27 mouse cellular contexts compared by ENCODE assay signal in the genomic region with DNA sequence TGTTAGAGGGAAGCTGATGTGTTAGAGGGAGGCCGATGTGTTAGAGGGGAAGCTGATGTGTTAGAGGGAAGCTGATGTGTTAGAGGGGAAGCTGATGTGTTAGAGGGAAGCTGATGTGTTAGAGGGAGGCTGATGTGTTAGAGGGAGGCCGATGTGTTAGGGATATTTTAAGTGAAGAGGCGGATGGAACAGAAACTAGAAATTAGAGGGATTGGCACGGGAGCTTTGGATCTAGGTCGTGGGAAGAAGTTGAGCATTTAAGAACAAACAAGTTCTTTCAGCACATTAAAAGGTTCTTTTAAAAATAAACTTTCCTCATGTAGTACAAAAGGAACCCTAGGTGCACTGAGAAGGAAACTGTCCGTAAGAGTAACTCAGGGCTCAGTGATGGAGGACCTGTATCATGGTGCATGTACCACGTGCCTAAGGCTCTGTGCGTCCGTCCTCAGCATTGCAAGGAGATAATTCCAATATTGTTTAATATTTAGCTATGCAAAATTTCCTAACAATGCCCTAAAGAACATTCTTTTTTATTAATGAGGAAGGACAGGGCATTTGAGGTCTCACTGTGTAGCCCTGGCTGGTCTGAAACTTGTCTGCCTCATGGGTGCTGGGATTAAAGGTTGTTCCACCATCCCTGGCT. TPM values are rescaled to one million over a fixed set of nuclear protein-coding genes. Genes with fewer than 3 reads are reported as not detected.
"Had no signal": no experiment of that assay in that cellular context is flagged by ENCODE, and none has a peak within 500 bp of the region (broad histone marks: within the 10 kb centered on the region; RNA-seq: fewer than 3 reads in every experiment).

No protein-coding gene starts in this region.

- H3K9ac ChIP-seq: kidney, embryonic 15.5 days; limb, embryonic 15.5 days; liver, embryonic 12.5 days; liver, embryonic 15.5 days; midbrain, embryonic 12.5 days; stomach, embryonic 15.5 days had no signal

- H3K9me3 ChIP-seq: kidney, embryonic 15.5 days; limb, embryonic 12.5 days; limb, embryonic 15.5 days; liver, embryonic 12.5 days; liver, embryonic 15.5 days; midbrain, embryonic 12.5 days; neural tube, embryonic 13.5 days; stomach, embryonic 15.5 days had no signal

- H3K27ac ChIP-seq: kidney, embryonic 15.5 days; limb, embryonic 12.5 days; limb, embryonic 15.5 days; liver, embryonic 12.5 days; liver, embryonic 15.5 days; midbrain, embryonic 12.5 days; neural tube, embryonic 13.5 days; stomach, embryonic 15.5 days had no signal

- ATAC-seq: liver, embryonic 12.5 days; midbrain, embryonic 16.5 days had no signal

- H3K4me3 ChIP-seq: kidney, embryonic 15.5 days; limb, embryonic 12.5 days; limb, embryonic 15.5 days; liver, embryonic 12.5 days; liver, embryonic 15.5 days; midbrain, embryonic 12.5 days; myocyte; neural tube, embryonic 13.5 days; stomach, embryonic 15.5 days had no signal

- DNase-seq: kidney, adult 11 months; kidney, adult 8-10 months; kidney, postnatal 10 days; kidney, postnatal 36 days; layer of hippocampus, postnatal 36 days; lung, adult 2 months; lung, postnatal 14 days; lung, postnatal 4 days; thymus, postnatal 4 days had no signal

- H3K36me3 ChIP-seq: liver, embryonic 15.5 days; midbrain, embryonic 12.5 days; stomach, embryonic 15.5 days had no signal

- H3K4me2 ChIP-seq: kidney, embryonic 15.5 days; limb, embryonic 12.5 days; limb, embryonic 15.5 days; liver, embryonic 15.5 days; midbrain, embryonic 12.5 days; neural tube, embryonic 13.5 days; stomach, embryonic 15.5 days had no signal

- H3K27me3 ChIP-seq: kidney, embryonic 15.5 days; limb, embryonic 12.5 days; limb, embryonic 15.5 days; liver, embryonic 12.5 days; liver, embryonic 15.5 days; midbrain, embryonic 12.5 days; neural tube, embryonic 13.5 days; stomach, embryonic 15.5 days had no signal

RNA-seq across cellular contexts. Expression of gene Slc16a5, which starts 16.1 kb away (rescaled TPM):
- total RNA-seq: layer of hippocampus, postnatal 10 days; layer of hippocampus, postnatal 36 days; left cerebral cortex, postnatal 10 days; left cerebral cortex, postnatal 36 days; monocyte, adult 5-6 weeks had no signal
- polyA plus RNA-seq: limb, embryonic 12.5 days; limb, embryonic 15.5 days had no signal

RNA-seq across cellular contexts. Expression of gene Trim80, which starts 38.1 kb away (rescaled TPM):
- total RNA-seq: layer of hippocampus, adult 8-10 months; layer of hippocampus, postnatal 36 days; left cerebral cortex, postnatal 36 days; megakaryocyte, adult 5-6 weeks; monocyte, adult 5-6 weeks; neutrophil, adult 5-6 weeks had no signal
- polyA plus RNA-seq: limb, embryonic 12.5 days; limb, embryonic 15.5 days; lung, embryonic 16.5 days; midbrain, embryonic 12.5 days; midbrain, embryonic 16.5 days; myocyte; neural tube, embryonic 13.5 days had no signal
